Mouse (Mus musculus): ENCODE data around the gene P2ry6.

Gene P2ry6

GRCm38 (mm10) chr7:100984452-100985395 is 10.3 kb upstream of the P2ry6 start:
- DNase-seq, result no peak

DNA sequence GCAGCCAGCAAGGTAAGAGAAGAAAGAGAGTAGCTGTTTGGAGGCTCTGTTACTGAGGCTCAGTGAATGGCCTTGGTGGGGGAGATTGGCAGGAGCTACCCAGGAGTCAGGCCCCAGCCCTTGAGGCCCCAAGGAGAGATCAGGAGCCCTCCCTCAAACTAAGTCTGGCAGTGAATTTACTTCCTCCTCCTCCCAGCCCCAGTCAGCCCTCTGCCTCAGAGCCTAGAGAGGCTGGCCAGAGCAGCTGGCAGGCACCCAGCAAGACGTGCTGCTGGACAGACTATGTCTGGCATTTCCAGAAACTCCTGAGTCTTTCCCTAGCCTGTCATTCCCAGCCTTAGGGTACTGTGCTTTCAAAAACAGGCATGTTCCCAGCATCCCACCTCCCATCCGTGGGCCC is 4.7 kb upstream of the P2ry6 start:
- no peak for DNase-seq

DNA sequence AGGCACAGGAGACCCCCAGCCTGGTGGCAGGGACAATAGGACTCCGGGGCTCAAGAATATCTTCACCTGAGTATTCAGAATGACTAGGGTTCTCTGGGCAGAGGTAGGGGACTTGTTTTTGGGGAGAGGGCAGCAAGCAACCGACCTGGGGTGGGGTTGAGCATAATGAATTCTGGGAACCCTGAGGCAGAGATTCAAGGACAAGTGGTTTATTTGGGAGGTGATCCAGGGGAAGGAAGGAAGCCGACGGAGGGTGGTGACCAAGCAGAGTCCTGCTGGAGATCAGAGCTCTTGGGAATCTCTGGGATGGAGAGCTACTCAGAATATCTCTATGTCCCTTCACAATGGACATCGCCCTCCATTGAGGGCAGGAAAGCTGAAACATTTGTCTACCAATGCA is 3.7 kb upstream of the P2ry6 start:
- DNase-seq, result no peak

DNA sequence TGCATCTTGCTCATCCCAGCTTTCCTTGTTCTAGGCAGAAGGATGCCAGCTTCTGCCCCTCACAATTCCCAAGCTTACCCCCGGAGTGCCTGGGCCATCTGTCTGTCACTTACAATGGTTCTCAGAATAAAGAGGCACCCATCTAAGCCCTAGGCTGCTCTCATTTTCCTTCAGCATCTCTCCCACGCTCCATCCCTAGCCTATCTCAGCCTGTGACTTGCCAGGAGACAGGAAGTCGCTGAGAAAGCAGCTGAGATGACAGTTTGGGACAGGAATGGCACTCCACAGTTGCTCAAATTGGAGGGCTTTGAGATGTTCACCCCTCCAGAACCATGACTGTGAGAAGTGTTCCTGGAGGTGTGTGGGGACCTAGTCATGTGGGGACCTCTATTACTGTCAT is 1.6 kb downstream of the P2ry6 start:
- DNase-seq, result peak; percentile 21

- no peak for DNase-seq
Measured at GRCm38 (mm10) chr7:100968874-100969659, 5.4 kb downstream of the P2ry6 start.

- no peak for DNase-seq
Measured at GRCm38 (mm10) chr7:100968376-100968775, 6.1 kb downstream of the P2ry6 start.

- DNase-seq, result no peak
Measured at GRCm38 (mm10) chr7:100967850-100968249, 6.6 kb downstream of the P2ry6 start.

GRCm38 (mm10) chr7:100966014-100966413 is 8.4 kb downstream of the P2ry6 start:
- DNase-seq, result no peak

DNA sequence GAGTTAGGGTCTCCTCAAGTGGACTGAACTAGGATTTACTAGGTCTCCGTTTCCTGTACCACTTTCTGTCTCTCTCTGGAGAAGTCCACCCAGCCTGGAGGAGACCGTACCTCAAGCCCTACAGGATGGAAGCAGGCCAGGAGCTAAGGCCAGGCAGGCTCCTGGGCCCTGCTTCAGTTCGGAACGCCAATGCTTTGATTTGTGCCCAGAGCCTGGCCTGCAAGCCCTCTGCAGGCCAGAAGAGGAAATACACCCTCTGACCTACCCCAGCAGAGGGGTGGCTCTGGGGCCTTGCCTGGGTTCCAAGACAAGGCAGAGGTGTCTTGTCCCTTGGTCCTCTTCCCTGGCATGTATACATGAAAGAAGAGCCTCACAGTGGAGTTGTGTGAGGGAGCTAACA is 9.4 kb downstream of the P2ry6 start:
- DNase-seq, result no peak

- no peak for DNase-seq
Measured at GRCm38 (mm10) chr7:100964242-100964641, 10.2 kb downstream of the P2ry6 start.

DNA sequence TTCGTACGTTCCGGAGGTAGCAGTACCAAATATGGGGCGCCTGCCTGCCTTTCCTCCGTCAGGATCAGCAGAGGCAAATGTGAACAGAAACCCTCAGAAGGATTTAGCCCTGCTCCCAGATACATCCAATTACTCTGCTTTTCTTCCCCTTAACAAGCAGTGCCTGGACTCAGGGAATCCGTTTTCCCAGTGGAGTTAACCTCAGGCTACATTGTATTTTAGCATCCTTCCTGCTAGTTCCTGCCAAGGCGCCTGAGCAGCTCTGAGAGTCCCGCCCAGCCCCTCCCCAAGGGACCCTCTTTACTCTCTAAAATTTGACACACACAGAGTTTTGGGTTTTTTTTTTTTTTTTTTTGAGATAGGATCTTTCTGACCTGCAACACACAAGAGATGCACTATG is 11.1 kb downstream of the P2ry6 start:
- DNase-seq, result no peak

DNA sequence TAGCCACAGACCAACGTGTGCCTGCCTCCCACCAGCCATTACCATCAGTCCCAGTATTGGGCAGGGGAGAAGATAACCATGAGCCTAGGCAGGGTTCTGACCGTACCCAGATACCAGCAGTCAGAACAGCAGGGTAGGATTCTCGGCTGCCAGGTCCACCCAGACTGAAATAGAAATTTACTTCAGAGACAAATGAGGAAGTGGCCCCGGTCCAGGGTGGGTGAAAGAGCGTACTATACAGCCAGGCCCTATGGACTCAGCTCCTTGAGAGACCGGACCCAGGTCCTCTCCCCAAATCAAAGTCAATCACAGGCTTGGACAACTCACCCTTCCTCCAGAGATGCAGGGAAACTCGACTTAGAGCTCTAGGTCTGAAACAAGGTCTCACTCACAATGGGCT is 13.3 kb downstream of the P2ry6 start:
- DNase-seq, result no peak

DNA sequence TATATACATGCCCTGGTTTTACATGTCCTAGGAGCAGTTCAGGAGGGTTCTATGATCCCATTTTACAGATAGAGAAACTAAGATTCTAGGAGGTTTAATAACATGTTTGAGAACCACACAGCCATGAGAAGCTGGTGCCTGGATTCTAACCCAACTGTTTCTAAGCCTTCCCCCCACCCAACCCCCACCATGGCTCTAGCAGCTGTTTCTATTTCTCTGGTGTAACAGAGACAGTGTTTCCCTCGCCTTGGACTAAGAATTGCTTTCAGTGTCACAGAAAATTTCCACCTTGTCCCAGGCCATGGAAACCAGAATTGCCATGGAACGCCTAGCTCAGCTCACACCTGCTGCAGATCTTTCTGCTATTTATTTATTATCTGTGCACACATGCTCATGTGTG is 14.0 kb downstream of the P2ry6 start:
- no peak for DNase-seq

- no peak for DNase-seq
Measured at GRCm38 (mm10) chr7:100958426-100958825, 16.0 kb downstream of the P2ry6 start.

DNA sequence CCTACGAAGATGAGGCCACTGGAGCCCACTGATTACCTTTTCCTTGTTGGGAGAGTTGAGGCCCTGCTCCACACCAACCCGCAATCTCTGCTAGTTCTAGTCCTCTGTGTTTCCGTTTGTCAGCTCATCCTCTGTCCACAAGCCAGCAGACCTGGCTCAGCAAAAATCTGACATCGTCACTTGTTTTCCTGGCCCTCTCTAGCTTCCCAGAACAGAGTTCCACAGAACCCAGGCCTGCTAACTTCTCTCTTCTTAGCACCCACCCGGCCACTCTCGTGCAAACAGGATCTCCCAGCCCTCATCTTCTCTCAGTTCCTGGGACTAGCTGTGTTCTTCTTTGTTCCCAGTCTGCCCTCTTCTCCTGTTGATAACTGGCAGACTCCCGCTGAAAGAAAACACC is 21.8 kb downstream of the P2ry6 start:
- no peak for DNase-seq

GRCm38 (mm10) chr7:100951903-100952302 is 22.5 kb downstream of the P2ry6 start:
- no peak for DNase-seq

DNA sequence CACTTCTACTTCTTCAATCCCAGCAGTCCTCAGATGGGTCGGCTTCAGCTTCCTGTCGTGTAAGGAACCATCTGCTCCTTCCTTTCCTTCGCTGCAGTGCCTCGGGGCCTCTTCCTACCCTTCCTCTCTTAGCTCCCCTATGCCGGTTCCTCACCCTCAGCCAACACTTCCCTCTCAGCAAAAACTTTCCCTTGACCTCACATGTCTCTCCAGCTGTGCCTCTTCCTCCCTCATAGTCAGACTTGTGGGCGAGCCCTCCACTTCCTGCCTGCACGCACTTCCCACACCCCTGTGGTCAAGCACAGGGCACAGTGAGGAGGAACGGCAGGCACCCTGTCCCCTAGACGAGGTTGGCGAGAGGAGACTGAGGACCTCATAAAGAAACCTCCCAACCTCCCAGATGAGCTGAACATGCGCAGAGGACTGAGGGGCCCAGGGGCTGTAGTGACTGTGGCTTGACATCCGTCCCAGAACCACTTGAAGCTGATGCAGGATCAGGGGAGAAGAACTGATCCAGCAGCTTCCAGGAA is 23.9 kb downstream of the P2ry6 start:
- DNase-seq, result no peak

GRCm38 (mm10) chr7:100950031-100950430 is 24.4 kb downstream of the P2ry6 start:
- no peak for DNase-seq

DNA sequence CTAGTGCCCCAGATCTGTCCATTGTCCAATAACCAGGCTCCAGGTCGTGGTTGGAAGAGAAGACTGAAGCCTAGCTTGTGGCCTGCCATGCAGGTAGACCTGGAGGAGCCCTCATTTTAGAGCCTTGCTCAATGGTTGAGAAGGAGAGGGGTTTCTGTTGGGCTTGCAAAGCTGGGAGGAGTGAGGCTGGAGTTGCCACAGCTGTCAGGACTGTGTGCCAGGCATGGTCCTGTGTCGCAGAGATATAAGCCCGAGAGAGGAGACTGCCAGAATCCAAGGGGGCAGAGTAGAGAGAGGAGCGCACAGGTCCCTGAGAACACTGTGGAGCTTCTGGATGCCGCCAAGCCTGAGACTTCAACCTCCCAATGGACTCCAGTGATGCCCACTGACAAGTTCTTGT is 29.7 kb downstream of the P2ry6 start:
- no peak for DNase-seq

DNA sequence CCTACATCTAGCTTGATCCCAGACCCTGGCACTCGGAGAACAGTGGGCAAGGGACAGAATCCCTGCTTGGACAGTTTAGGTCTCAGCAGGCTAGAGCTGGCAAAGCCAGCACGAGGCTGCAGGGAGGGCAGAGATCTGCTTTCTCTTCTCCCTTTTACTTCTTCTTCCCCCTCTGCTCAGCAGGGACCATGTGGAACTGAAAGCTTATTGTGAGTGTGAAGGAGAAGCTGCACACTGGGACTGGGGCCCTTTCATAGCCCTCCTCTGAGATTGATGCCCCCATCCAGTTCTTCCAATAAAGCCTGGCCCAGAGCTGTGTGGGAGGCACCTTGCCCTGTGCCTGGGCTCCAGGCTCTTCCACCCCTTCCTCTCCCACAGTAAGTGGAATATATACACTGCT is 30.1 kb downstream of the P2ry6 start:
- no peak for DNase-seq

DNA sequence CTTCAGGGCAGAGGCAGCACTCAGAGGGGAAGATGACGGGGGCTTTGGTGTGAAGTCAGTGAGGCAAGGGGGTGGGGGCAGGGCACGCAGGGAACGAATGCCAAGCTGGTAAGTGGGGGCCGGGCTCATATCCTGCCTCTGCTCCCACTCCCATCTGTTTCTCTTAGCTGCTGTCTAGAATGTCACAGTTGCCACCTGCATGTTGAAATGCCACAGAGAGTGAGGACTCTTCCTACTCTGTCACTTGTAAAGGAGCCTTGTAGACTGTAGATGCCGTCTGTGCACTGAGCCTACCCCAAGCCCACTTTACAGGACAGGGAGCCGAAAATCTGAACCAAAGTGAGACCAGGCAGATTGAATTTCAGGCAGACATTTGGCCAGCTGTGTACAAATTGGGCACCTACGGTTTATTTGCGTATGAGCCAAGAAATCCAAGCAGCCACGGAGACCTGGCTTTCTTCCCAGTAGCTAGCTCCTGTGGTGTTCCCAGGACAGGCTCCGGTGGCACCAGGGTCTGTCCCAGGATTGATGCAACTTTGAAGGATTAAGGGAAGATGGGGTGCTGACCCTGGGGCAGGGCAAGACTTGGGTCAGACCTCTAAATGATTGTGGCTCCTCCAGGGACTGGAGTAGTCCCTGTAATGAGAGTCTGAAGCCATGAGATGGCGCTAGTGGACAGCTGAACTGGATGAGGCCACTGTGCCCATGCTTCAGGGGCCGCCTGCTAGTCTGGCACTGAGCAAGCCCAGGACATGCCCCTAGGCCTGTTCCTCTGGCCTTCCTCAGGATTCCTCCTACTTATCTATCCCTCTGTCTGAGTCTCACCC is 31.4 kb downstream of the P2ry6 start:
- peak; percentile 63 for DNase-seq

GRCm38 (mm10) chr7:100941169-100941568 is 33.3 kb downstream of the P2ry6 start:
- no peak for DNase-seq

- no peak for DNase-seq
Measured at GRCm38 (mm10) chr7:100938106-100938505, 36.3 kb downstream of the P2ry6 start.
